Mouse (Mus musculus) CD4-positive, CD25-positive, alpha-beta regulatory T cell, adult 4 months (primary cell): ENCODE measurements around the gene Krtap21-1. TPM values are rescaled to one million over a fixed set of nuclear protein-coding genes. Genes with fewer than 3 reads are reported as not detected.

Source experiments
- ATAC-seq: one replicate; pipeline ENCODE4 v1.8.0; 2017
- polyA plus RNA-seq, 2 experiments: library from polyadenylated mRNA; unstranded; fragments of 100-300 nt; shearing (Covaris generic); gene quantifications; one replicate each; pipeline ENCODE4 v1.2.1; 2017

The Krtap21-1 gene
- not detected for polyA plus RNA-seq

DNA sequence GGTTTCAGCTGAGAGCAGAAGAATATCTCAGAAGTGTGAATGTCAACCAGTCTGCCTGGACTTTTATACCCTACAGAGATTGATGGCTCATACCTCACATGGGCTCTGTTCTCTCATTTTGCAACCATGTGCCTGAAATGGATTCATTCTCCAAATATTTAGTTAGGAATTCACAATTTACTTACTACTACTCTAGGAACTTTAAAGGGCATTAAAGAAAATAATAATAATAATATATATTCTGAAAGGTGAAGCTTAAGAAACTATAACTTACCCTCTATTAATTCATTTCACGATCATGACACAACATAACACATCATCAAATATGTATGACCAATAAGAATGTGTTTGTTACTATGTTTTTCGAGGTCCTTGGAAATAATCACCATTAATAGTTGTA, at the start of gene Krtap21-1:
Gene Krtap21-1, minus strand, starts transcription at position 101 of the 400 bp plus-strand sequence.
- ATAC-seq: no peak

DNA sequence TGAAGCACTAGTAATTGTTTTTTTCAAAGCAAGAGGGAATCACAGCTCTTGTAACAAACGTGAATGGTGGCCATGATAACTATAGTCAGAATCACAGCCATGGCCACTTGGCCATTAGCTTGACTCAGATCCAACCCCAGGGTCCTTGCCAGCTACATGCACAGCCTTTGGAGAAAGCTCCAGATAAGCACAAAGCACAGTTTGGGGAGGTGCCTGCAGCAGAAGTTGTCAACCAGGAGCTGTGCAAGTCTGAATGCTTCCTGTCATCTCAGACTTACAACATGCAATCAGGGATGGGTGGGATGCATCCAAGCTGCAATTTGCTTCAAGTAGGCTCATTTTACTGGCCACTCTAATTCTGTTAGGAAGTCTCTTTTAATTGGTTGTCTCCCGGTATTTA, 25.9 kb upstream of the Krtap21-1 start:
- ATAC-seq: no peak

DNA sequence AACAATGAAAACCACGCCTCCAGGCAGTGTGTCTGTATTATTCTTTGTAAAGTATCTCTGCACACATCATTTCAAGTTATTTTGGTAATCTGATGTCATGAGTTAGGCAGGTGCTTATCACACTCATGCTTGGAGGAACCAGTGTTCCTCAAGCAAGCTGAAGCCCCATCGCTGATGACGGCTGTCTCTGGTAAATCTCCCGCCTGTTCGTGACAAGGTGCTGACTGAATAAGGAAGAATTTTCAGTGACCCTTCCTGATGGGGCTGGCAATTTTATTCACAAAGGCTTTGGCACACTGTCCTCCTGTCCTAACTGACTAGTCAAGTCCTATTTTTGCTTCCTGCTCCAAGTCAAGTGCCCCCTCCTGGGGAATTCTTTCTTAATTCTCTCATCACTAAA, 21.6 kb upstream of the Krtap21-1 start:
- no peak for ATAC-seq

DNA sequence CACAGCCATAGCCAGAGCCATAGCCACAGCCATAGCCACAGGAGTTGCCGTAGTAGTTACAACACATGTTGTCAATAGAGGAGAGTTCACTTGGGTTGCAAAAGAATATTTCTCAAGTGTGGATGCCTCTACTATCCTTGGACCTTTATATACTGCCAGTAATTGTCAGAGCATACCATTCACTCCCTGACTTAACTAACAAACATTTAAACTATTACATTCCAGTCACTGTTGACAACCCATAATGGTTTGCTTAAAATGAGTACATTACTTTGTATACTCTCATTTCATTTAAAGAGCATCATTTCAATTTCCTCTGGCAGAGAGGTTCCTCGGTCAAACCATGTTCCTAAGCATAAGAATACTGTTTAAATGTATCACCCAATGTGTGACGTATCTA, 16.3 kb upstream of the Krtap21-1 start, which contains the start of gene Krtap6-2:
Gene Krtap6-2, minus strand, starts transcription at position 101 of the 400 bp plus-strand sequence.
- no peak for ATAC-seq

DNA sequence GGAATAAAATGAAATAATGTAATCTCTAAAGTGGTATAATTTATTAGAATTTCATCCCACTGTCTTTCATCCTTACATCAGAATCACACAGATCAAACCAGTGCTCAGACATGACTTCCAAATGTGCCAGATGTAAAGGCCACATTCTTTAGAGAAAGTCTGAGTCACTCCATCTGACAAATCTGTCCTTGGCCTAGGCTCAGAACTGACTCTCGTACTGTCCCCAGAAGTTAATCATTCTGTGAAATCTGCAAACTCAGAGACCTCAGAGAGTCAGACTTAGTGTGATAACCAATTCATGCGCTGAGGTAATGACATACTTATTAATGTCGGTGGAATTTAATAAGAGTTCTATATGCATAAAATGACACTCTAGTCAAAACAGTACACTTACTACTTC, 12.6 kb upstream of the Krtap21-1 start:
- no peak for ATAC-seq

DNA sequence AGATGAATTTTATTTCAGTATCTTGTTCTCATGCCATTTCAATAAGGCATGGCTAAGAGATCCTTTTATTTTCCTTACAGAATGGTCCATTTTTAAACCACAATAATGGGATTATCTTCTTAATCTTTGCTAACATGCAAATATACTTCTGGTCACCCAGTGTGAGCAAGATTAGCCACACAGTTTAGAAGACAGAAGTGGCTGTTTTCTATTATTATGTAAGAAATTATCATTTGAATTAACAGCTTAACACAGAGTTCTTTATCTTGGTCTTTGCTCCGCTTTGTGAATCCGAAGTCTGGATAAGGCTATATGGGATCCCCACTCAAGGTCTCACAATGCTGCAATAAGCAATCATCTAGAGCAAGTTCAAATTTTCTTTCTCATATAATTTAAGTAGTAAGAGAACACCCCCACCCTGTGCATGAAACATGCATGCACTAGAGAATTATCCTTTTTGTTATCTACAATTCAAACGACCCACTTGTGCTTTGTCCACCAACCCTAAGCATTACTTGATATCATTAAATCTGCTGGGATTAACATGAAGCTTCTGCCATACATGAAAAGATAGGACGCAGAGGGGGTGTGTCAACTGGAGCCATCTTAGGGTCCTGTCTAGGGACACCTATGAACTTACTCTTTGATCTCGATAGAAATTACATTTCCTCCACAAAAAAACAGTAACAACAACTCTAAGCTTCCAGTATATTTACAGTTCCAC, 6.8 kb upstream of the Krtap21-1 start:
- no peak for ATAC-seq

DNA sequence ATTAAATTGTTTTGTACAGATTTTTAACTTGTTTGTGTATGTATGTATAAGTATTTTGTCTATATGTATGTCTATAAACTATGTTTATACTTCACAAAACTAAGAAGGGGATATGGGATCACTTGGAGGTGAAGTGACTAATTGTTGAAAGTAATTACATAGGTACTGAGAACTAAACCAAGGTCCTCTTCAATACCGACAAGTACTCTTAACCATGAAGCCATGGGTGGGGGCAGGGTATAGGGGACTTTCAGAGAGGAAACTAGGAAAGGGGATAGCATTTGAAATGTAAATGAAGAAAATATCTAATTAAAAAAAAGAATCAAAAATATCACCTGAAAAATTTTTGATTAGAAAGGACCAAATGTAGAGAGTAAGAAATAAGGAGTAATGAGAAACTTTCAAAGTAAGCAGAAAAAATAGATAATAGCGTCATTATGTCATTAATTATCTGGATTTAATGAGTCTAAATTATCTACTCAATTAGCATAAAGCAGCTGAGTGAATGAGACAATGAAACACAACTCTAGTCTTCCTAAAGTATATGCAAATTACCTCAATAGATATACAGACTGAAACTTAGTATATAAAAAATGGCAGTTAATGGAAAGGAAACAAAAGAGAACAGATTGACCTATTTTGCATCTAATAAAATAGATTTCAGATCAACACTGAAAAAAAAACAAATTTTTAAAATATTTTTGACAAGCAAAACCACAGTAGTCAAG, 30.8 kb downstream of the Krtap21-1 start:
- ATAC-seq: no peak

Other genes with a start within 250 kb of the Krtap21-1 start
- not detected for gene Gm9789, start 245.9 kb downstream of the Krtap21-1 start, polyA plus RNA-seq
- not detected for gene Gm7735, start 234.4 kb downstream of the Krtap21-1 start, polyA plus RNA-seq
- gene 1110057P08Rik, start 229.1 kb downstream of the Krtap21-1 start, polyA plus RNA-seq: not detected
- not detected for gene Krtap20-2, start 198.0 kb downstream of the Krtap21-1 start, polyA plus RNA-seq
- not detected for gene Krtap6-2, start 16.2 kb upstream of the Krtap21-1 start, polyA plus RNA-seq
- gene Krtap8-1, start 84.1 kb upstream of the Krtap21-1 start, polyA plus RNA-seq: not detected
- not detected for gene Krtap7-1, start 104.5 kb upstream of the Krtap21-1 start, polyA plus RNA-seq
- gene Krtap11-1, start 167.3 kb upstream of the Krtap21-1 start, polyA plus RNA-seq: not detected